Mouse (Mus musculus): ENCODE measurements around the gene Eno1. TPM values are rescaled to one million over a fixed set of nuclear protein-coding genes. Genes with fewer than 3 reads are reported as not detected.
"Not testable (repeated sequence)": the region's sequence is repeated elsewhere in the genome, so short reads cannot be mapped to it uniquely, and the experiment has no call there.

Gene Eno1
- polyA plus RNA-seq, 1 experiment = 120 TPM

DNA sequence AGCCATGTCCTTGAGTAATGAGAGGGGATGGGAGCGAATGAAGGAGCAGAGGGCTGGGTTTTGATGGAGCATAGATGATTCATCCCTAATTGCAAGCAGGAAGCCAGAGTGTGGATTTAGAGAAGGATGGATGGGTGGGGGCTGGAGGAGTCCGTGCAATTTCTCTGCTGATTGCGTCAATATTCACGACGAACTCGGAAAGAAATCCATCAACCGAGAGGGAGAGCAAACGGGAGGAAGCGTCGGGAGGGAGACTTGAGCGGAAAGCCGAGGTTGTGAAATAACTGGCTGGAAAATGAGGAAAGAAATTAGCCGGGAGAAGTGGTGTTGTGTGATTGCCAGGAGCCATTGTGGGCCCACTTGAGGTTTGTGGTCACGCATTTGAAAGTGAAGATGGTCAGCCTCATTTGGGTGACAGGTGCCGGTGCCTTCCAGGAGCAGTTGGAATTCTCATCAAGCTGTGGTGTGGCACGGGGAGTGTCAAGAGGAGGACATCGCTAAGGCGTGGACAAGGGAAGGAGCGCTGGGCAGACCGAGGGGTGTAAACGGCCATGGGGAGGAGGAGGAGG lies 30.2 kb downstream of the Eno1 start:
- WGBS = 72% methylated on average over 21 of the region's 21 CpGs
- Histone ChIP-seq H3K27me3 (ENCODE audit: control insufficient read depth, insufficient read depth, low read length) (no peaks in the 10 kb centered on the region), H3K36me3 (ENCODE audit: control insufficient read depth, insufficient read depth, low read length) (no peaks in the 10 kb centered on the region), H3K4me3 (ENCODE audit: extremely low read depth, insufficient read depth, insufficient read length) (no peak overlapping the region), H3K27ac (ENCODE audit: insufficient read depth, low read length) (no peak overlapping the region), H3K4me1 (ENCODE audit: control insufficient read depth, insufficient read depth, insufficient read length) (peaks cover 12% of the 10 kb centered on the region)
- TF ChIP-seq POLR2A (IDR thresholded peaks at IDR 0.05; ENCODE audit: low read depth, low read length) (no peak), CTCF (IDR thresholded peaks at IDR 0.05; ENCODE audit: extremely low read depth, insufficient read depth, insufficient read length, insufficient replicate concordance) (no peak)
- DNase-seq (ENCODE audit: low read depth in 1 of 2, low spot score in 2 of 2) = no peak

DNA sequence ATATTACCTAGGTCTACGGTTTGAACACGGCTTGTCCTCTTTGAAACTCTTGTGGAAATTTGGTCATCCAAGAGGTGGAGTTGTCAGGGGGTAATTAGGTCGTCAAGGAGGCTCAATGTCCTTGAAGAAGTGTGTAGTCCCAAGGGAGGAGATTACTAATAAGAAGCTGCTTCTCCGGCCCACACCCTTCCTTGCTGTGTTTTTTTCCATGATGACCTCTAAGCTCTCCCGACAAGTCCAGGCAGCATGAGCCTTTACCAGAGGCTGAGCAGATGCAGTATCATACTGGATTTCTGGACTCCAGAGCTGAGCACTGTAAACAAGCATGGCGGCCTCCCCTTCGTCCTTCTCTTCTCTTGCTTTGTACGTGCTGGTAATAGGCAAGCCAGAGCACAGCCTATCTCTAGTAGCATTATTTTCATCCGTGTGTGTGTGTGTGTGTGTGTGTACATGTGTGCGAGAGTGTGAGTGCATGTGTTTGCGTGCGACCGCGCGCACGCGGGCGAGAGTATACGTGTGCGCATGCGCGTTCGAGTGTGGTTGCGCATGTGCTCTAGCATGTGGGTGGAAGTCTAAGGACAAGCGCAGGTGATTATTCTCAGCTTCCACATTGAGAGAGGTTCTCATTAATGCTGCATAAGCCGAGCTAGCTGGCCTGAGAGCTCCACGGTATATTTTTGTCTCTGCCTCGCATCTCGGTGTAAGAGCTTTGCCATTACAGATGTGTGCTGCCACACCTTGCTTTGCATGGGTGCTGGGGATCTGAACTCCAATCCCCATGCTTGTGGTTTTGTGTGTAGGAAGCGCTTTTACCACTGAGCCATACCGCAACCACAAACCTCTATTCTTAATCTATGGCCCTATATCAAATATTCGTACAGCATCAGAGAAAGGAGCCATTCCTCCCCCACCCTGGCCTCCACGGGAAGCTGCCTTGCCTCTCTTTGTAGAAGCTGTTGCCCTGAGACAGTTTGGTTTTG lies 32.4 kb downstream of the Eno1 start:
- peaks cover 12% of the 10 kb centered on the region for H3K4me1 ChIP-seq (ENCODE audit: control insufficient read depth, insufficient read depth, insufficient read length)
- 64% methylated on average over 33 of the region's 33 CpGs for WGBS
- no peak overlapping the region for H3K4me3 ChIP-seq (ENCODE audit: extremely low read depth, insufficient read depth, insufficient read length)
- no peaks in the 10 kb centered on the region for H3K27me3 ChIP-seq (ENCODE audit: control insufficient read depth, insufficient read depth, low read length)
- no peak for DNase-seq (ENCODE audit: low read depth in 1 of 2, low spot score in 2 of 2)
- no peaks in the 10 kb centered on the region for H3K36me3 ChIP-seq (ENCODE audit: control insufficient read depth, insufficient read depth, low read length)
- TF ChIP-seq POLR2A (IDR thresholded peaks at IDR 0.05; ENCODE audit: low read depth, low read length) (no peak), CTCF (IDR thresholded peaks at IDR 0.05; ENCODE audit: extremely low read depth, insufficient read depth, insufficient read length, insufficient replicate concordance) (no peak)
- no peak overlapping the region for H3K27ac ChIP-seq (ENCODE audit: insufficient read depth, low read length)

DNA sequence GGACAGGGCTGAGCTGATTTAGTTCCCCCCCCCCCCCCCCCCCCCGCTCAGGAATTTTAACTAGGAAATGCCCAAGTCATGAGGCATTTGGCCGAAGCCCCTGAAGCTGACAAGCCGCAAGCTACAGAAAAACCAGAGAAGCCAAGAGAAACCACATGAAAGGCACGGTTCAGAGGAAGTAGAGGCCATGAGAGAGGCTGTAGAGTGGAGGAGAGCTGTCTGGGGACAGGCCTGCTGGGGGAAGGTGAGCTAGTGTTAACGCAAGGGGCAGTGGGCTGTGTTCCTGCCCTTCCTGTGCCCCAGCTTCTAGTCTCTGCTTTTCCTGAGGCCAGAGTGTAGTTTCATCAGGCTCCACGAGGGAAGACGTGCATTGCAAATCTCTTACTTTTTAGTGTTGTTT lies 33.2 kb downstream of the Eno1 start:
- H3K27me3 ChIP-seq (ENCODE audit: control insufficient read depth, insufficient read depth, low read length) = no peaks in the 10 kb centered on the region
- no peaks in the 10 kb centered on the region for H3K36me3 ChIP-seq (ENCODE audit: control insufficient read depth, insufficient read depth, low read length)
- no peak overlapping the region for H3K27ac ChIP-seq (ENCODE audit: insufficient read depth, low read length)
- TF ChIP-seq POLR2A (IDR thresholded peaks at IDR 0.05; ENCODE audit: low read depth, low read length) (no peak), CTCF (IDR thresholded peaks at IDR 0.05; ENCODE audit: extremely low read depth, insufficient read depth, insufficient read length, insufficient replicate concordance) (no peak)
- H3K4me1 ChIP-seq (ENCODE audit: control insufficient read depth, insufficient read depth, insufficient read length) = peaks cover 12% of the 10 kb centered on the region
- no peak for DNase-seq (ENCODE audit: low read depth in 1 of 2, low spot score in 2 of 2)
- no peak overlapping the region for H3K4me3 ChIP-seq (ENCODE audit: extremely low read depth, insufficient read depth, insufficient read length)
- WGBS = 3% methylated on average over 7 of the region's 7 CpGs

DNA sequence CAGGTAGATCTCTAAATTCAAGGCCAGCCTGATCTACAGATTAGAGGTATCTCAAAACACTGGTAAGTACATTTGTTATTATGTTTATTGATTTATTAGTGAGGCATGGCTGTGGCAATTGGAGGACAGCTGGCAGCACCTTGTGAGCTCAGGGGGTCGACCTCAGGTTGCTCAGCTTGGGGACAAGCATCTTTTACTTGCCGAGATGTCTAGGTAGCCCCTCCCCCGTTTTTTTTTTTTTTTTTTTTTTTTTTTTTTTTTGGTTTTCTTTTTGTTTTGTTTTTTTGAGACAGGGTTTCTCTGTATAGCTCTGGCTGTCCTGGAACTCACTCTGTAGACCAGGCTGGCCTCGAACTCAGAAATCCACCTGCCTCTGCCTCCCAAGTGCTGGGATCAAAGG lies 34.2 kb downstream of the Eno1 start:
- H3K4me3 ChIP-seq (ENCODE audit: extremely low read depth, insufficient read depth, insufficient read length); H3K27ac ChIP-seq (ENCODE audit: insufficient read depth, low read length); H3K27me3 ChIP-seq (ENCODE audit: control insufficient read depth, insufficient read depth, low read length); DNase-seq (ENCODE audit: low read depth in 1 of 2, low spot score in 2 of 2); H3K36me3 ChIP-seq (ENCODE audit: control insufficient read depth, insufficient read depth, low read length): not testable (repeated sequence)
- WGBS = 56% methylated on average over 4 of the region's 4 CpGs
- peaks cover 12% of the 10 kb centered on the region for H3K4me1 ChIP-seq (ENCODE audit: control insufficient read depth, insufficient read depth, insufficient read length)

DNA sequence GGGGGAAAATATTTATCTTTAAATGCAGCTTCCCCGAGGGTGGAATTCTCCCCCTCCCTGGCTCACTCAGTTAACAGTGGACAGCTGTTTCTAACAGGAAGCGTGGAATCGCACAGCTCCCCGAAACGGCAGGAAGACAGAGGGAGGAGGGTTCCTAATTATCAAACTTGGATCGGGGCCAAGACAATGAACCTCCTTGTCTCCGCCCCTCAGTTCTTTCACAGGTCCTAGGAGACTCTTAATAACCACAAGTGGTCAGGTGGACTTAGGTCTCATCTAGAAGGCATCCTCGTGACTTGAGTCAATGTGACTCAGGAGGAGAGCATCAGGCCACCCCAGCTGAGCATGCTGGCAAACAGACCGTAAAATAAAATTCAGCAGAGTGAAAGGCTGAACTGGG lies 36.2 kb downstream of the Eno1 start:
- H3K27ac ChIP-seq (ENCODE audit: insufficient read depth, low read length) = no peak overlapping the region
- no peak overlapping the region for H3K4me3 ChIP-seq (ENCODE audit: extremely low read depth, insufficient read depth, insufficient read length)
- H3K36me3 ChIP-seq (ENCODE audit: control insufficient read depth, insufficient read depth, low read length) = no peaks in the 10 kb centered on the region
- TF ChIP-seq POLR2A (IDR thresholded peaks at IDR 0.05; ENCODE audit: low read depth, low read length) = no peak
- no peak for TF ChIP-seq CTCF (IDR thresholded peaks at IDR 0.05; ENCODE audit: extremely low read depth, insufficient read depth, insufficient read length, insufficient replicate concordance)
- H3K27me3 ChIP-seq (ENCODE audit: control insufficient read depth, insufficient read depth, low read length) = no peaks in the 10 kb centered on the region
- H3K4me1 ChIP-seq (ENCODE audit: control insufficient read depth, insufficient read depth, insufficient read length) = peaks cover 12% of the 10 kb centered on the region
- 8% methylated on average over 9 of the region's 9 CpGs for WGBS
- DNase-seq (ENCODE audit: low read depth in 1 of 2, low spot score in 2 of 2) = no peak

DNA sequence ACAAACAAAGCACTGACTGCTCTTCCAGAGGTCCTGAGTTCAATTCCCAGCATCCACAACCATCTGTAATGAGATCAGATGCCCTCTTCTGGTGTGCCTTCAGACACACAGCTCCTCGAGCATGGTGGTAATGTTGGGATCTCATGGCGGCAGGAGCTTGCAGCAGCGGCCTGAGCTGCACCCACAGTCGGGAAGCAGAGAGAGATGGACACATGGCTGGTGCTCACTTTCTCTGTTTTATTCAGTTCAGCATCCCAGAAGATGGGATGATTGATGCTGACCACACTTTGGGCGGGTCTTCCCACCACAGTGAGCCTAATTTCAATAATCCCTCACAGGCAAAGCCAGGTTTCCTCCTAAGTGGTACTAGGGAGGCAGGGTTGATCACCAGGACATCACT lies 39.0 kb downstream of the Eno1 start:
- no peak for TF ChIP-seq POLR2A (IDR thresholded peaks at IDR 0.05; ENCODE audit: low read depth, low read length)
- no peak for TF ChIP-seq CTCF (IDR thresholded peaks at IDR 0.05; ENCODE audit: extremely low read depth, insufficient read depth, insufficient read length, insufficient replicate concordance)
- DNase-seq (ENCODE audit: low read depth in 1 of 2, low spot score in 2 of 2) = no peak
- Histone ChIP-seq H3K27me3 (ENCODE audit: control insufficient read depth, insufficient read depth, low read length) (no peaks in the 10 kb centered on the region), H3K36me3 (ENCODE audit: control insufficient read depth, insufficient read depth, low read length) (no peaks in the 10 kb centered on the region), H3K4me3 (ENCODE audit: extremely low read depth, insufficient read depth, insufficient read length) (no peak overlapping the region), H3K27ac (ENCODE audit: insufficient read depth, low read length) (no peak overlapping the region), H3K4me1 (ENCODE audit: control insufficient read depth, insufficient read depth, insufficient read length) (no peaks in the 10 kb centered on the region)
- 89% methylated on average over 5 of the region's 5 CpGs for WGBS

DNA sequence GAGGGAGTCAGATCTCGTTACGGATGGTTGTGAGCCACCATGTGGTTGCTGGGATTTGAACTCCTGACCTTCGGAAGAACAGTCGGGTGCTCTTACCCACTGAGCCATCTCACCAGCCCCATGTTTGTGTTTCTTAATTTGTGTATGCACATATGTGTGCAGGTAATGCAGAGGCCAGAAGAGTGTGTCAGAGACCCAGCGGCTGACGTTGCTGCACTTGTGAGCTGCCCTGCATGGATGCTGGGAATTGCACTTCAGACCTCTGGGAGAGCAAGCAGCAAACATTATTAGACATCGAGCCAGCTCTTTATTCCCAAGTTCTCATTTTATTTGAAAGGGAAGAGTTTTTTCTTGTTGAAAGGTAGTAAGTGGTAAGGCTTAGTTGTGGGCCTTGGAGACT lies 42.8 kb downstream of the Eno1 start:
- WGBS = 85% methylated on average over 7 of the region's 7 CpGs
- H3K27me3 ChIP-seq (ENCODE audit: control insufficient read depth, insufficient read depth, low read length); DNase-seq (ENCODE audit: low read depth in 1 of 2, low spot score in 2 of 2); H3K4me3 ChIP-seq (ENCODE audit: extremely low read depth, insufficient read depth, insufficient read length); H3K36me3 ChIP-seq (ENCODE audit: control insufficient read depth, insufficient read depth, low read length); H3K4me1 ChIP-seq (ENCODE audit: control insufficient read depth, insufficient read depth, insufficient read length); H3K27ac ChIP-seq (ENCODE audit: insufficient read depth, low read length): not testable (repeated sequence)
